Mouse (Mus musculus): ENCODE measurements around the gene Ddb1.

GRCm38 (mm10) chr19:10640589-10641378 lies 35.7 kb downstream of the Ddb1 start:
- no peak for TF ChIP-seq CTCF (IDR thresholded peaks at IDR 0.05)
- no peak for TF ChIP-seq POLR2A (IDR thresholded peaks at IDR 0.05; ENCODE audit: insufficient read depth, low read depth, low read length)
